Comparison of ENCODE assay signal across 8 mouse cellular contexts in genomic region chr17:64558994-64559540, GRCm38 (mm10). TPM values are rescaled to one million over a fixed set of nuclear protein-coding genes. Genes with fewer than 3 reads are reported as not detected.
DNase-seq lines count a peak whose midpoint lies in the region; ATAC-seq and TF ChIP-seq lines count a peak whose summit lies in the region.

No protein-coding gene starts in this region.

- H3K4me1 ChIP-seq in lung, embryonic 15.5 days: peaks cover 5% of the 10 kb centered on the region; the same call in 1 of the 2 replicates
- no peaks in the 10 kb centered on the region for H3K4me1 ChIP-seq in intestine, embryonic 14.5 days (replicated peaks; ENCODE audit: control insufficient read depth, insufficient read depth, low read length)
- no peaks in the 10 kb centered on the region; the same call in 1 of the 2 replicates for H3K4me1 ChIP-seq in neural tube, embryonic 12.5 days

- peak overlapping the region; percentile 35 for H3K4me2 ChIP-seq in lung, embryonic 15.5 days
- peak overlapping the region; percentile 16; the same call in 1 of the 2 replicates for H3K4me2 ChIP-seq in intestine, embryonic 14.5 days (ENCODE audit: low read length)
- H3K4me2 ChIP-seq in neural tube, embryonic 12.5 days (replicated peaks): peak overlapping the region; percentile 24; the same call in 1 of the 2 replicates

- no peak for TF ChIP-seq CTCF in layer of hippocampus, adult 2 months (conservative IDR thresholded peaks at IDR 0.05)

- DNase-seq in lung, postnatal 14 days: no peak
- DNase-seq in embryo, embryonic 11 days: peak; percentile 69
- DNase-seq in intestine, embryonic 14.5 days (ENCODE audit: low spot score): peak; percentile 63
- no peak for DNase-seq in layer of hippocampus, adult 2 months (ENCODE audit: low spot score in 2 of 2)

- no peaks in the 10 kb centered on the region for H3K9me3 ChIP-seq in lung, embryonic 15.5 days
- no peaks in the 10 kb centered on the region for H3K9me3 ChIP-seq in intestine, embryonic 14.5 days (ENCODE audit: control insufficient read depth, low read length)
- H3K9me3 ChIP-seq in neural tube, embryonic 12.5 days: no peaks in the 10 kb centered on the region

- H3K27ac ChIP-seq in lung, embryonic 15.5 days: 0 out of 2 replicates have a peak overlapping the region, but pooled peaks have one; percentile 29
- H3K27ac ChIP-seq in intestine, embryonic 14.5 days (ENCODE audit: low read depth): no peak overlapping the region
- H3K27ac ChIP-seq in neural tube, embryonic 12.5 days: no peak overlapping the region
- no peak overlapping the region for H3K27ac ChIP-seq in layer of hippocampus, adult 2 months

- 3% methylated on average over 4 of the region's 4 CpGs for WGBS in lung, embryonic 15.5 days
- WGBS in intestine, embryonic 14.5 days: 9% methylated on average over 4 of the region's 4 CpGs
- WGBS in neural tube, embryonic 12.5 days: 5% methylated on average over 4 of the region's 4 CpGs

- no peaks in the 10 kb centered on the region for H3K27me3 ChIP-seq in lung, embryonic 15.5 days
- H3K27me3 ChIP-seq in intestine, embryonic 14.5 days (replicated peaks; ENCODE audit: control insufficient read depth, insufficient read depth, low read length): no peaks in the 10 kb centered on the region
- no peaks in the 10 kb centered on the region for H3K27me3 ChIP-seq in neural tube, embryonic 12.5 days (replicated peaks)

- H3K9ac ChIP-seq in lung, embryonic 15.5 days: no peak overlapping the region
- H3K9ac ChIP-seq in intestine, embryonic 14.5 days (ENCODE audit: low read length): no peak overlapping the region
- H3K9ac ChIP-seq in neural tube, embryonic 12.5 days: no peak overlapping the region

- ATAC-seq in lung, embryonic 15.5 days (ENCODE audit: borderline replicate concordance, extremely low read depth, low FRiP score, low TSS enrichment): peak; percentile 75; the same call in 1 of the 2 replicates
- no peak for ATAC-seq in intestine, embryonic 14.5 days (replicated peaks; ENCODE audit: low FRiP score, low TSS enrichment, low read depth)
- no peak for ATAC-seq in neural tube, embryonic 12.5 days (ENCODE audit: low FRiP score, low read depth)
- ATAC-seq in frontal cortex, adult (ENCODE audit: low TSS enrichment): no peak
- ATAC-seq in erythroid progenitor cell, adult 5-6 weeks (replicated peaks; ENCODE audit: low FRiP score, poor library complexity, severe bottlenecking): no peak

- peak overlapping the region; percentile 9; the same call in 1 of the 2 replicates for H3K4me3 ChIP-seq in lung, embryonic 15.5 days
- no peak overlapping the region for H3K4me3 ChIP-seq in intestine, embryonic 14.5 days (ENCODE audit: low read depth, low read length)
- no peak overlapping the region for H3K4me3 ChIP-seq in neural tube, embryonic 12.5 days
- H3K4me3 ChIP-seq in layer of hippocampus, adult 2 months: no peak overlapping the region

- H3K36me3 ChIP-seq in lung, embryonic 15.5 days: no peaks in the 10 kb centered on the region
- no peaks in the 10 kb centered on the region for H3K36me3 ChIP-seq in intestine, embryonic 14.5 days (ENCODE audit: control insufficient read depth, insufficient read depth, low read length)
- no peaks in the 10 kb centered on the region for H3K36me3 ChIP-seq in neural tube, embryonic 12.5 days

RNA-seq across cellular contexts. Expression of gene Man2a1, which starts 41.5 kb away (rescaled TPM):
- polyA plus RNA-seq in lung, embryonic 15.5 days (2015; fragmentation: Nextera tagmentation; extraction: Ambion mirVana): 9.3 and 9.4 TPM in 2 replicates
- polyA plus RNA-seq in intestine, embryonic 14.5 days (2014; fragmentation: Nextera tagmentation; extraction: Ambion mirVana): 12.6 and 12.8 TPM in 2 replicates
- polyA plus RNA-seq in neural tube, embryonic 12.5 days (2016; fragmentation: Nextera tagmentation; extraction: Ambion mirVana): 5.3 and 5.4 TPM in 2 replicates
- total RNA-seq in layer of hippocampus, adult 2 months (2021): 10 to 100 TPM; 14.6 to 16.2 TPM
- 8.0 and 10.1 TPM in 2 replicates for total RNA-seq in erythroid progenitor cell, adult 5-6 weeks (2015; ENCODE audit: low replicate concordance)
- 10.3 and 13.1 TPM in 2 replicates for total RNA-seq in erythroid progenitor cell, adult 5-6 weeks (2017; ENCODE audit: low replicate concordance)

Comparison
In these comparisons a context has a peak if more than half of its experiments do, and no peak if none do; other contexts are left out.
1. DNase-seq: peak in embryo, embryonic 11 days (single experiment) and intestine, embryonic 14.5 days (single experiment); none in lung, postnatal 14 days (single experiment) and layer of hippocampus, adult 2 months (0 of 2).
2. Peak in every context shown above with its lines, with median percentiles within 50 percentile points of each other: H3K4me2 ChIP-seq.